Mouse (Mus musculus): Measurements from ENCODE around the gene Abcb5. TPM values are rescaled to one million over a fixed set of nuclear protein-coding genes. Genes with fewer than 3 reads are reported as not detected.

The Abcb5 gene
- total RNA-seq, 1 experiment from 2014 or later, result not detected

- ATAC-seq (replicated peaks in 1 of 2; ENCODE audit: insufficient read depth in 1 of 2, low FRiP score in 2 of 2, low TSS enrichment in 1 of 2, low read depth in 1 of 2, poor library complexity in 2 of 2, severe bottlenecking in 2 of 2), result no peak
Observed at GRCm38 (mm10) chr12:118839398-118839797, 126.8 kb downstream of the Abcb5 start.

- no peak for ATAC-seq (replicated peaks in 1 of 2; ENCODE audit: insufficient read depth in 1 of 2, low FRiP score in 2 of 2, low TSS enrichment in 1 of 2, low read depth in 1 of 2, poor library complexity in 2 of 2, severe bottlenecking in 2 of 2)
Observed at GRCm38 (mm10) chr12:118838260-118838659, 128.0 kb downstream of the Abcb5 start.

- ATAC-seq (replicated peaks in 1 of 2; ENCODE audit: insufficient read depth in 1 of 2, low FRiP score in 2 of 2, low TSS enrichment in 1 of 2, low read depth in 1 of 2, poor library complexity in 2 of 2, severe bottlenecking in 2 of 2), result 0 out of 4 replicates have a peak, but pooled peaks of 1 of the 2 experiments have one; percentile 24
Observed at GRCm38 (mm10) chr12:118837361-118837760, 128.9 kb downstream of the Abcb5 start.

- ATAC-seq (replicated peaks in 1 of 2; ENCODE audit: insufficient read depth in 1 of 2, low FRiP score in 2 of 2, low TSS enrichment in 1 of 2, low read depth in 1 of 2, poor library complexity in 2 of 2, severe bottlenecking in 2 of 2), result peak; percentile 75 to 78
Observed at GRCm38 (mm10) chr12:118836411-118837341, 129.5 kb downstream of the Abcb5 start.

- no peak for ATAC-seq (replicated peaks in 1 of 2; ENCODE audit: insufficient read depth in 1 of 2, low FRiP score in 2 of 2, low TSS enrichment in 1 of 2, low read depth in 1 of 2, poor library complexity in 2 of 2, severe bottlenecking in 2 of 2)
Observed at GRCm38 (mm10) chr12:118829881-118830280, 136.3 kb downstream of the Abcb5 start.

Other genes starting within 250 kb of the Abcb5 start
- not detected in 2 replicates for gene Sp8, start 120.1 kb downstream of the Abcb5 start, total RNA-seq (2017)

All from hematopoietic stem cell, adult 5-6 weeks (primary cell).